Mouse (Mus musculus) liver, embryonic 12.5 days (tissue): ENCODE results near the gene Itgb1. TPM values are rescaled to one million over a fixed set of nuclear protein-coding genes. Genes with fewer than 3 reads are reported as not detected.

Source experiments
- ATAC-seq: fragments of 200-750 bp; cut with Nextera tagmentation; 2 replicates; pipeline ENCODE4 v1.8.0; 2017; ENCODE audit warnings: moderate number of reproducible peaks, mild to moderate bottlenecking, moderate library complexity
- H3K27ac ChIP-seq: fragments of 300-500 bp; sonication (generic); 2 replicates; pipeline ENCODE4 v1.5.1; 2016; ENCODE audit warnings: mild to moderate bottlenecking
- H3K27me3 ChIP-seq: fragments of 300-500 bp; sonication (generic); replicated peaks from 2 replicates; pipeline ENCODE4 v1.6.1; 2016; ENCODE audit warnings: mild to moderate bottlenecking, moderate library complexity
- H3K36me3 ChIP-seq: fragments of 300-500 bp; sonication (generic); 2 replicates; pipeline ENCODE4 v1.6.1; 2016; ENCODE audit warnings: mild to moderate bottlenecking, moderate library complexity
- H3K4me1 ChIP-seq: fragments of 300-500 bp; sonication (generic); 2 replicates; pipeline ENCODE4 v1.6.1; 2016
- H3K4me2 ChIP-seq: fragments of 300-500 bp; sonication (generic); 2 replicates; pipeline ENCODE4 v1.6.1; 2016; ENCODE audit warnings: mild to moderate bottlenecking, moderate library complexity
- H3K4me3 ChIP-seq: fragments of 300-500 bp; sonication (generic); 2 replicates; pipeline ENCODE4 v1.5.1; 2016; ENCODE audit warnings: mild to moderate bottlenecking, moderate library complexity
- H3K9ac ChIP-seq: fragments of 300-500 bp; sonication (generic); 2 replicates; pipeline ENCODE4 v1.6.1; 2016; ENCODE audit warnings: mild to moderate bottlenecking, moderate library complexity
- H3K9me3 ChIP-seq: fragments of 300-500 bp; sonication (generic); replicated peaks from 2 replicates; pipeline ENCODE4 v1.6.1; 2016; ENCODE audit warnings: mild to moderate bottlenecking, moderate library complexity
- WGBS: fragments of 180-500 bp; shearing (Covaris S2); methylation state at CpG from one replicate; pipeline ENCODE4 v1.1.7; 2016; ENCODE audit not compliant: insufficient replicate concordance; 5-methylcytosine and 5-hydroxymethylcytosine counted together
- polyA plus RNA-seq: library from polyadenylated mRNA; unstranded; fragments of >200 nt; fragmentation: Nextera tagmentation; extraction: Ambion mirVana; gene quantifications from 2 replicates; pipeline ENCODE4 v1.2.1, GENCODE M21; 2016

The Itgb1 gene
- polyA plus RNA-seq, 1 experiment from 2014 or later: 129 TPM

DNA sequence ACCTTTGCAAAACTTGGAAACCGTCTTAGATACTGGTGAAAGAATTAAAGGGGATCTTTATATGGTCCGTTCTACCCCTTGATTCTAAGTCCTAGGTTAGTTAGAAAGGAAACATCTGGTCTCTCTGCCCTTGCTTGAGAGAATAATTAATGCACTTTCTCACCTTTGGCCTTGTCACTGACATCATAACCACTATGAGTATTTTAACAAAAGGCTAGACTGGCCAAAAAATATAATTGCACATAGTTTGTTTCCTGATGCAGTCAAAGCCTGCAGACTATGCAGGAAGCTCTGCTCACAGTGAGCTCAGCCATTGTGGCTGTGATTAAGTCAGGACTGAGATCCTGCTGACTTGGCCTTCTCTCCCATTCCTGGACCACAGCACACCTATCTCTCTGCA, 22.3 kb upstream of the Itgb1 start:
- Histone ChIP-seq H3K4me2 (no peak overlapping the region), H3K36me3 (no peaks in the 10 kb centered on the region), H3K4me1 (no peaks in the 10 kb centered on the region), H3K9ac (no peak overlapping the region), H3K27me3 (peaks cover 3% of the 10 kb centered on the region; the same call in 1 of the 2 replicates), H3K9me3 (no peaks in the 10 kb centered on the region), H3K27ac (no peak overlapping the region), H3K4me3 (no peak overlapping the region)
- no peak for ATAC-seq
- 57% methylated on average over 2 of the region's 2 CpGs for WGBS

DNA sequence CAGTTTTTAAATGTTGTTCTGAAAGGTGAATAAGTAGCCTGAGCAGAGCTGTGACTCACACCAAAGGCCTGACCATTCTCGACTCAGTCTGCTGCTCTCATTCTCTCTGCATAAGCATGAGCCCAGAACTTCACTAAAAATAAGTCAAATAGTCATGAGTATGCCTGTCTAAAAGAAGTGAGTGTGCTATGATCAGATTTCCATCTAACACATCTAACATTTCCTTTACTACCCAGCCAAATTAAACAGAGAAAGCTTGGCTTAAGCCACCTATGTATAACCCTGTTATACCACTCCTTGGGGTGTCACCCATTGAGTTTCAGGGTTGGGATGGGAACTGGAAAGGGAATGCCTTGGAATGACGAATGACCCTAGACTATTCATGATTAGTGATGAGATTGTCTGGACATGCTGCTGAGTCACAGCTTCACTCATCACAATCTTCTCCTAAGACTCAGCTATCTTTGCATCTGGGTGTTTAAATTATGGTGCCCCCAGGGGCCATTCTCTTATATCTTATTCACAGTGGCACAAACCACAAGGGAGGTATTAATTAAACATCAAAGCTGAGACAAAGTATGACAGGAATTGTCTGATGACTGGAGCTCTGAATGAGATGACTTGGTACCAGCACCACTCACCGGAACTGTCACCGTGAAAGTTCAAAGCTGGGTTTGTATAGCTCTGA, 18.7 kb upstream of the Itgb1 start:
- Histone ChIP-seq H3K4me3 (no peak overlapping the region), H3K4me2 (no peak overlapping the region), H3K4me1 (no peaks in the 10 kb centered on the region), H3K27me3 (peaks cover 3% of the 10 kb centered on the region; the same call in 1 of the 2 replicates), H3K36me3 (no peaks in the 10 kb centered on the region), H3K9me3 (no peaks in the 10 kb centered on the region), H3K27ac (no peak overlapping the region), H3K9ac (no peak overlapping the region)
- WGBS: 67% methylated on average over 4 of the region's 4 CpGs
- no peak for ATAC-seq

DNA sequence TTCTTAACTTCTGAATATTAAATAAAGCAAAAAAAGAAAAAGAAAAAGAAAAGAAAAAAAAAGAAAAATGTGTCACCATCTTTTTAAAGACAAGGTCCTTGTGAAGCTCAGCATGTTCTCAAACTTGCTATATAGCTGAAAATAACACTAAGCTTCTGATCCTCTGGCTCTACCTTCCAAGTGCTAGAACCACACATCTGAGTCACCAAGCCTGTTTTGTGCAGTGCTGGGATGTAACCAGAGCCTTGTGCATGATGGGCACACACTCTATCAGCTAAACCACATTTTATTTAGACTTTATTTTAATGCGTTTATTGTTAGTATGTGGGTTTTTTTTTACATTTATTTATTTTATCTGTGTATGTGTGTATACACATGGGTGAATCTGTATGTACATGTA, 13.6 kb upstream of the Itgb1 start:
- no peak overlapping the region for H3K4me2 ChIP-seq
- H3K9me3 ChIP-seq: peaks cover 4% of the 10 kb centered on the region; the same call in 1 of the 2 replicates
- no peak overlapping the region for H3K4me3 ChIP-seq
- 73% methylated on average over 1 of the region's 1 CpGs for WGBS
- no peak overlapping the region for H3K27ac ChIP-seq
- H3K4me1 ChIP-seq: no peaks in the 10 kb centered on the region
- no peaks in the 10 kb centered on the region for H3K36me3 ChIP-seq
- no peak for ATAC-seq
- H3K9ac ChIP-seq: no peak overlapping the region
- H3K27me3 ChIP-seq: no peaks in the 10 kb centered on the region

DNA sequence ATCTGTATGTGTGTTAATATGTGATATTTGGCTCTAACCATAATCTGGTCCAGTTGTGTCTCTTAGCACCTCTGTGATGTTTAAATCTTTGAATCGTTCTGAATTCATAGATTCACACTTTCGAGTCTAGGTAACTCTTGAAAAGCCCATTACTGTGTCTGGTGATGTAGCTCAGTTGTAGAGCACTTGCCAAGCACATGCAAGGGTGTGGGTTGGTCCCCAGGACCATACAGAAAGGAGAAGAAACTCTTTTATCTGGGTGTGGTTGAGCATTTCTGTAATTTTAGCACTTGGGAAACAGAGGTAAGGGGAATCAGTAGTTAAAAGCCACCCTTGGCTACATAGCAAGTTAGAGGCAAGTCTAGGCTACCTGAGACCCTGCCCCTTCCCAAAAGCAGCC, 13.0 kb upstream of the Itgb1 start:
- no peak for ATAC-seq
- no peaks in the 10 kb centered on the region for H3K4me1 ChIP-seq
- H3K27me3 ChIP-seq: no peaks in the 10 kb centered on the region
- no peak overlapping the region for H3K27ac ChIP-seq
- H3K36me3 ChIP-seq: no peaks in the 10 kb centered on the region
- WGBS: 66% methylated on average over 2 of the region's 2 CpGs
- H3K4me3 ChIP-seq: no peak overlapping the region
- no peak overlapping the region for H3K4me2 ChIP-seq
- H3K9me3 ChIP-seq: peaks cover 4% of the 10 kb centered on the region; the same call in 1 of the 2 replicates
- no peak overlapping the region for H3K9ac ChIP-seq

DNA sequence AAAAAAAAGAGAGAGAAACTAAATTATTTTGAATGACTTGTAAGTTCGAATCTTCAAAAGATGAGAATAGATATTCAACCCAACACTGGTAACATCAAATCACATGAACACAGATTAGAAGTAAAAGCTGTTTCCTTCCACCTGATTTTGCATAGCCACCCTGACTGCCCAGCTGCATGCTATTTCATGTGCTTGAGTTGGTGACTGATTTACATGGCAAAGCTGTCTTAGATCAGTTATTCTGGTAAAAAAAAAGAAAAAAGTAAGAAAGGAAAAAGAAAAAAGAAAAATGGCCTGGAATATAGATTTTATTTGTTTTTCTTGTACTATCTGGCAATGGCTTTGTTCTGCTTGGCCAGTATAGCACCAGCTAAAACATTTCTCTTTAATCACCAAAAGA, 12.5 kb upstream of the Itgb1 start:
- H3K9ac ChIP-seq: no peak overlapping the region
- no peak overlapping the region for H3K27ac ChIP-seq
- H3K4me3 ChIP-seq: no peak overlapping the region
- H3K9me3 ChIP-seq: peaks cover 4% of the 10 kb centered on the region; the same call in 1 of the 2 replicates
- H3K4me2 ChIP-seq: no peak overlapping the region
- no peaks in the 10 kb centered on the region for H3K27me3 ChIP-seq
- H3K36me3 ChIP-seq: no peaks in the 10 kb centered on the region
- ATAC-seq: no peak
- no peaks in the 10 kb centered on the region for H3K4me1 ChIP-seq
- 47% methylated on average over 1 of the region's 1 CpGs for WGBS

DNA sequence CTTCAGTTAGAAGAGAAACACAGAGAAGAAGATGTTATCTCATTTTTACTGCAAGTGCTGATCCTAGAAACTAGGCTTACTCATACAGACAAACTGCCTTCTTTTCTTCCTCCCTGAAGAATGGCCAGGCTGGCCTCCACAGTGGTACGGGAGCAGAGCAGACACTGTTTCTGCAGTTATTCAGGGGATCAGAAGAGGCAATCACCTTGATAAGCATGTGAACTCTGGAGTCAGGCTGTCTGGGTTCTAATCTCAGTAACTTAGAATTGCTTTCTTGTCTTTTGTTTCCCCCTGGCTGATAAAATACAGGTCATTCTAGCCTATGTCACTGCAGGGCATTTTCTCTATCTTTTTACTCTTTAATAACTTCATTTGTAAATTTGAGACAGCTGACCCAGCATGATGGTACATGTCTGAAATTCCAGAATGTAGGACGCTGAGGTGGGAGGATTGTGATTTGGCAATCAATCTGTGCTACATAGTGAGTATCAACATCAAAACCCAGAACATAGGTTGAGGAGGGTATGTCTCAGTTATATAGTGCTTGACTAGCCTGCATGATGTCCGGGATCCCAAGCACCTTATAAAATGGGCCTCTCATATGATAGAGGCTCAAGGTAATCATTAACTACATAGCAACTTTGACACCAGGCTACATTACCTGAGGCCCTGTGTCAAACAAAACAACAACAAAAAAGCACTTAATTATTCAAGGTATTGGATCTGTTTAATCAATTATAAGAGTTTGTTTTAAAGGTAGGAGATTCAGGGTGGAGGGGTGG, 9.4 kb upstream of the Itgb1 start:
- H3K36me3 ChIP-seq: no peaks in the 10 kb centered on the region
- H3K9ac ChIP-seq: no peak overlapping the region
- no peak for ATAC-seq
- H3K27ac ChIP-seq: no peak overlapping the region
- peaks cover 8% of the 10 kb centered on the region for H3K4me1 ChIP-seq
- H3K9me3 ChIP-seq: peaks cover 4% of the 10 kb centered on the region; the same call in 1 of the 2 replicates
- no peaks in the 10 kb centered on the region for H3K27me3 ChIP-seq
- H3K4me3 ChIP-seq: no peak overlapping the region
- 66% methylated on average over 3 of the region's 3 CpGs for WGBS
- H3K4me2 ChIP-seq: no peak overlapping the region

DNA sequence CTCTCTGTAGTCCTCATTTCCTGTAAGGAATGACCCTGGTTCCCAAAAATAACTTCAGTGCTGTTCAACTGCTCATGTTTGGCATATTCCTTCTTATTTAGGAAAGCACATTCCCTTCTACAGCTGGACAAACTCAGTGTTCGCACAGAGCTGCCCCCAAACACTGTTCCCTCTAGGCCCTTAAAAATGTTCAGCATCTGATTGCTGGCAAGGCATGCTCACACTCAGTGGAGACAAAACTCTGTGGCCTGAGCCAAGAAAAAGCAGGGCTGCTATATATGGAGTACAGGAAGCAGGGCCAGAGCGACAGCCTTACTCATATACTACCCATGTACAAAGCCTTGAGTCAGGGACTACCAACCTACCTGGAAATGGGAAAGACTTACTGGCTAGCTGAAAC, 5.5 kb upstream of the Itgb1 start:
- no peak for ATAC-seq
- Histone ChIP-seq H3K27ac (peak overlapping the region; percentile 43; the same call in 1 of the 2 replicates), H3K9ac (no peak overlapping the region), H3K4me3 (no peak overlapping the region), H3K27me3 (no peaks in the 10 kb centered on the region), H3K4me1 (peaks cover 29% of the 10 kb centered on the region), H3K9me3 (peaks cover 4% of the 10 kb centered on the region; the same call in 1 of the 2 replicates), H3K36me3 (no peaks in the 10 kb centered on the region), H3K4me2 (no peak overlapping the region)
- 63% methylated on average over 2 of the region's 2 CpGs for WGBS

DNA sequence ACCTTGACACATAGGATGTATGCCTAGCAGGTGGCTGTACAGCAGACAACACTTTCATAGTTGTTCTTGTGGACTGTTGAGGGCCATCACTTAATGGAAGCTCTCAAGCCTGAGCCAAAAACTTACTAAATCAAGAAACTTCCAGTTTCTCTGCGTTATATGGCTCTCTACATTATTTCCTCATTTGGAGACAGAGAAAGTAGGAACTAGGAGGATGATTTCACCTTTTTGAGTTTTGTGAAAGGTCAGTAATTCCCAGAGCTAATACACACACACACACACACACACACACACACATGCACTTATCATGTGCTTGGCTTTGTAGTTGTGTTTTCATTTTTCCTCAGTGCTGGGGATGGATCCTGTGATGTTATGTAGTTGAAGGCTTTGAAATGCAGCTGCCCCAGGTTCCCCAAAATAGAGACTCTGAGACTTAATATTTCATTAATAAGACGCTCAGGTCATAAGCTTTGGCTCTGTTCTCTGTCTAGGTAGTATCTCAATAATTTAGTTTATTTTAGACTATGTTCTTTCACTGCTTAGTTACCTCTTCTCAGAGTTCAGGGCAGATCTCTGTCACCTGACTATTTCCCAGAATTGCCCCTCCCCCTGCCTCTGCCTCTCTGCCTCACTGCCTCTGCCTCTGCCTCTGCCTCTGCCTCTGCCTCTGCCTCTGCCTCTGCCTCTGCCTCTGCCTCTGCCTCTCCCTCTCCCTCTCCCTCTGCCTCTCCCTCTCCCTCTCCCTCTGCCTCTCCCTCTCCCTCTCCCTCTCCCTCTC, 4.7 kb upstream of the Itgb1 start:
- Histone ChIP-seq H3K4me2 (no peak overlapping the region), H3K27me3 (no peaks in the 10 kb centered on the region), H3K27ac (no peak overlapping the region), H3K4me3 (no peak overlapping the region), H3K9me3 (peaks cover 4% of the 10 kb centered on the region; the same call in 1 of the 2 replicates), H3K36me3 (no peaks in the 10 kb centered on the region), H3K9ac (no peak overlapping the region), H3K4me1 (peaks cover 30% of the 10 kb centered on the region)
- ATAC-seq: no peak
- WGBS: 72% methylated on average over 2 of the region's 2 CpGs

DNA sequence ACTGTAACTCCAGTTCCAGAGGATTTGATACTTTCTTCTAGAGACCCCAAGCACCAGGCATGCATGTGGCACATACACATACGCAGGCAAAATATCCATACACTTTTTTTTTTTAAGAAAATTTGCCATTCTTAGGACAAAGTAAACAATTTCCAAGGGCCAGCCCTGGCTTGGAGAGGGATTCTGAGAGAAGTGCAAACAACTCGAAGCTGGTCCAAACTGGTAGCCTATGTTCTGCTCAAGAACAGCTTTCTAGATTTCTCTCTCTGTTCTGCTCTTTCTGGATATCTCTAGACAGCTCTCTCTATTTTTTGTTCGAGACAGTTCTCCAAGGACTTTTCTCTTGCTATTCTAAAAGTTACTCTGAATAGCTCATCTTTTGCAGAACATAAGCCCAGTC, 3.5 kb upstream of the Itgb1 start:
- 78% methylated on average over 3 of the region's 3 CpGs for WGBS
- no peaks in the 10 kb centered on the region for H3K36me3 ChIP-seq
- H3K9ac ChIP-seq: no peak overlapping the region
- no peaks in the 10 kb centered on the region for H3K27me3 ChIP-seq
- H3K27ac ChIP-seq: no peak overlapping the region
- H3K4me1 ChIP-seq: peaks cover 31% of the 10 kb centered on the region
- H3K9me3 ChIP-seq: no peaks in the 10 kb centered on the region
- no peak for ATAC-seq
- H3K4me2 ChIP-seq: no peak overlapping the region
- H3K4me3 ChIP-seq: no peak overlapping the region

DNA sequence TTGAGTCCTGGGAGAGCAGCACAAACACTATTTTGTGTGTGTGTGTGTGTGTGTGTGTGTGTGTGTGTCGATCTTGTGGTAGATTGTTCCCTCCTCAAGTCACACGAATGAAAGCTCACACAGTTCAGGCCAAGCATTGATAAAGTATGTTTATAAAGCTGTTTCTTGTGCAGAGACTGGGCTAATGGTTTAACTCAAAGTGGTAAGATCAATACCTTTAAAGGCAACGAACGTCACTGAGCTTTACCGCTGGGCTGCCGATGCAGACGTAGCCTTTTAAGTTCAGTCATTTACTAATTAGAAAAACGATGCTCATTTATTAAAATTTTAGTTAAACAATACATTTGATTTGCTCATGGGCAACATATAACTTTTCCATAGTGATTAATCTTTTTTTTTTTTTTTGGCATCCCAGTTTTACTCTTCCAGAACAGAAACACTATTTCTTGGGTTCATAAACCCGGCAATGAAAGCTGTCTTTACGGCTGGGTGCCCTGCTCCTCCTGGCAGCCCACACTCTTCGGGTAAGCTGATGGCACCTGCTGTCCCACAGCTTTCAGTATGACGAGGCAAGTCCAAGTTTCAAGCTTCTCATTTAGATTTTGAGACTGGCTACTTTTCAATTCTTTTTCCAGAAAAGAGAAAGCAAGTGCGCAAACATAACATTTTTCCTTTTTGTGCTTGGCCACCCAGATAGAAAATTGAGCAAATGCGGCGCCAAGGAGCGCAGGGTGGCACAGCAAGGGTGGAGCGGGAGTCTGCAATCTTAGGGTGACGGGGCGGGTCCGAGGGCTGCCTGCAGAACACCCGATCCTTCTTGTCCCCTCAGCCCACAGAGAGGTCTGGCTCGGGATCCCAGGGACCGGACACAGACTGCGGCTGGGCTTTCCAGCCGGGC, 596 bp upstream of the Itgb1 start:
- Histone ChIP-seq H3K9ac (peak overlapping the region; percentile 95), H3K27me3 (no peaks in the 10 kb centered on the region), H3K4me2 (peak overlapping the region; percentile 86), H3K27ac (peak overlapping the region; percentile 97), H3K4me1 (peaks cover 52% of the 10 kb centered on the region), H3K4me3 (peak overlapping the region; percentile 85), H3K9me3 (no peaks in the 10 kb centered on the region), H3K36me3 (no peaks in the 10 kb centered on the region)
- peak; percentile 82 for ATAC-seq
- 12% methylated on average over 25 of the region's 25 CpGs for WGBS

DNA sequence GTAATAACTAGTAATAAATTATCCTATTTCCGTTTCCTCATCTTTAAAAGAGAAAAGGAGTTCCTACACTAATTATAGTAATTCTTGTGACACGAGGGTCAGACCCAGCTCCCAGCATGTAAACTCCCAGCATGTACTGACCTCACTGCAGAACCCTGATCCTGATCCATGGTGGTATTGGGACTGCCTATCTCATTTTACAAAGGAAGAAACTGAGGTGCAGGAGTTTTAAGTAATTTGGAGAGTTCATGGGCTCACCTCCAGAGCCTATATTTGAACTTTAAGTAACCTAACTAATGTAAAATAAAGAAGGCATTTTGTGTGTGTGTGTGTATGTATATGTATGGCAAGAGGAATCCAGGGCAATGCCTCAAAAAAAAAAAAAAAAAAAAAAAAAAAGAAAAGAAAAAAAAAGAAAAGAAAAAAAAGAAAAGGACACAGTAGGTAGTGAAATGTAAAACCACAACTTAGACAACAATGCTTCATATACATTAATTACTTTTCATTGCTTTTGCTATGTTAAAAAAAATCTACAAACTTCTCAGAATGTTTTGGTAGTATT, 1.1 kb downstream of the Itgb1 start:
- peak overlapping the region; percentile 85 for H3K4me3 ChIP-seq
- H3K27me3 ChIP-seq: no peaks in the 10 kb centered on the region
- peak overlapping the region; percentile 97 for H3K27ac ChIP-seq
- WGBS: 0% methylated on average over 2 of the region's 2 CpGs
- H3K9me3 ChIP-seq: no peaks in the 10 kb centered on the region
- no peak for ATAC-seq
- H3K36me3 ChIP-seq: no peaks in the 10 kb centered on the region
- peaks cover 58% of the 10 kb centered on the region for H3K4me1 ChIP-seq
- H3K4me2 ChIP-seq: peak overlapping the region; percentile 86
- H3K9ac ChIP-seq: peak overlapping the region; percentile 95
